Mouse (Mus musculus) neural tube, embryonic 14.5 days (tissue): ENCODE data around the gene Aldh18a1. TPM values are rescaled to one million over a fixed set of nuclear protein-coding genes. Genes with fewer than 3 reads are reported as not detected.

ENCODE experiments used
- ATAC-seq: fragments of 200-750 bp; cut with Nextera tagmentation; 2 replicates; pipeline ENCODE4 v1.8.0; 2017; ENCODE audit warnings: low read depth, mild to moderate bottlenecking, moderate TSS enrichment, moderate library complexity
- H3K27ac ChIP-seq: fragments of 300-500 bp; sonication (generic); 2 replicates; pipeline ENCODE4 v1.5.1; 2014; ENCODE audit warnings: low read depth, mild to moderate bottlenecking, control low read depth, low read length, moderate library complexity, mixed read lengths
- H3K27me3 ChIP-seq: fragments of 300-500 bp; sonication (generic); 2 replicates; pipeline ENCODE4 v1.6.1; 2014; ENCODE audit warnings: low read length; ENCODE audit not compliant: control insufficient read depth, insufficient read depth
- H3K36me3 ChIP-seq: fragments of 300-500 bp; sonication (generic); 2 replicates; pipeline ENCODE4 v1.6.1; 2014; ENCODE audit warnings: low read length, mixed read lengths; ENCODE audit not compliant: control insufficient read depth, insufficient read depth
- H3K4me1 ChIP-seq: fragments of 300-500 bp; sonication (generic); 2 replicates; pipeline ENCODE4 v1.6.1; 2014; ENCODE audit warnings: low read length; ENCODE audit not compliant: control insufficient read depth, insufficient read depth
- H3K4me2 ChIP-seq: fragments of 300-500 bp; sonication (generic); 2 replicates; pipeline ENCODE4 v1.6.1; 2014; ENCODE audit warnings: mild to moderate bottlenecking, low read depth, low read length, control low read depth
- H3K4me3 ChIP-seq: fragments of 300-500 bp; sonication (generic); 2 replicates; pipeline ENCODE4 v1.5.1; 2014; ENCODE audit warnings: low read depth, low read length, control low read depth, mixed read lengths
- H3K9ac ChIP-seq: fragments of 300-500 bp; sonication (generic); replicated peaks from 2 replicates; pipeline ENCODE4 v1.6.1; 2014; ENCODE audit warnings: low read depth, mild to moderate bottlenecking, control low read depth, low read length, mixed read lengths
- H3K9me3 ChIP-seq: fragments of 300-500 bp; sonication (generic); 2 replicates; pipeline ENCODE4 v1.6.1; 2016; ENCODE audit warnings: low read length; ENCODE audit not compliant: control insufficient read depth
- WGBS: fragments of 180-500 bp; shearing (Covaris S2); extraction: QIAGEN DNeasy Blood & Tissue Kit; methylation state at CpG from one replicate; pipeline ENCODE4 v1.1.7; 2014; 5-methylcytosine and 5-hydroxymethylcytosine counted together
- polyA plus RNA-seq: library from polyadenylated mRNA; unstranded; fragments of >200 nt; fragmentation: Nextera tagmentation; extraction: Ambion mirVana; gene quantifications from 2 replicates; pipeline ENCODE4 v1.2.1, GENCODE M21; 2014

The Aldh18a1 gene
- polyA plus RNA-seq, 1 experiment from 2014 or later: 42.3 TPM

- peak overlapping the region; percentile 78 for H3K4me2 ChIP-seq
- peaks cover 24% of the 10 kb centered on the region for H3K4me1 ChIP-seq
- no peaks in the 10 kb centered on the region for H3K36me3 ChIP-seq
- peak overlapping the region; percentile 63 for H3K4me3 ChIP-seq
- 49% methylated on average over 8 of the region's 8 CpGs for WGBS
- peak overlapping the region; percentile 83; the same call in 1 of the 2 replicates for H3K9ac ChIP-seq
- H3K27me3 ChIP-seq: no peaks in the 10 kb centered on the region
- no peaks in the 10 kb centered on the region for H3K9me3 ChIP-seq
- peak overlapping the region; percentile 34; the same call in 1 of the 2 replicates for H3K27ac ChIP-seq
- no peak for ATAC-seq
Observed at GRCm38 (mm10) chr19:40511100-40511439, 77.2 kb downstream of the Aldh18a1 start.

GRCm38 (mm10) chr19:40510387-40511099 is 77.7 kb downstream of the Aldh18a1 start:
- no peak for ATAC-seq
- Histone ChIP-seq H3K4me1 (peaks cover 24% of the 10 kb centered on the region), H3K4me3 (peak overlapping the region; percentile 63), H3K4me2 (peak overlapping the region; percentile 78), H3K27ac (peak overlapping the region; percentile 34; the same call in 1 of the 2 replicates), H3K9me3 (no peaks in the 10 kb centered on the region), H3K36me3 (no peaks in the 10 kb centered on the region), H3K27me3 (no peaks in the 10 kb centered on the region), H3K9ac (peak overlapping the region; percentile 25; the same call in 1 of the 2 replicates)
- WGBS: 67% methylated on average over 13 of the region's 13 CpGs

- no peak overlapping the region for H3K4me3 ChIP-seq
- H3K27ac ChIP-seq: 0 out of 2 replicates have a peak overlapping the region, but pooled peaks have one; percentile 10
- no peak overlapping the region for H3K4me2 ChIP-seq
- H3K9ac ChIP-seq: no peak overlapping the region
- H3K27me3 ChIP-seq: no peaks in the 10 kb centered on the region
- ATAC-seq: no peak
- H3K4me1 ChIP-seq: peaks cover 24% of the 10 kb centered on the region
- no peaks in the 10 kb centered on the region for H3K36me3 ChIP-seq
- H3K9me3 ChIP-seq: no peaks in the 10 kb centered on the region
- WGBS: 68% methylated on average over 2 of the region's 2 CpGs
Observed at GRCm38 (mm10) chr19:40509274-40509673, 79.0 kb downstream of the Aldh18a1 start.

- peaks cover 24% of the 10 kb centered on the region for H3K4me1 ChIP-seq
- H3K9me3 ChIP-seq: no peaks in the 10 kb centered on the region
- H3K36me3 ChIP-seq: no peaks in the 10 kb centered on the region
- WGBS: 65% methylated on average over 2 of the region's 2 CpGs
- no peak overlapping the region for H3K4me3 ChIP-seq
- no peak overlapping the region for H3K4me2 ChIP-seq
- H3K27me3 ChIP-seq: no peaks in the 10 kb centered on the region
- 0 out of 2 replicates have a peak overlapping the region, but pooled peaks have one; percentile 10 for H3K27ac ChIP-seq
- ATAC-seq: no peak
- no peak overlapping the region for H3K9ac ChIP-seq
Observed at GRCm38 (mm10) chr19:40508851-40509250, 79.4 kb downstream of the Aldh18a1 start.

- H3K4me3 ChIP-seq: no peak overlapping the region
- peaks cover 22% of the 10 kb centered on the region for H3K4me1 ChIP-seq
- no peaks in the 10 kb centered on the region for H3K27me3 ChIP-seq
- H3K9ac ChIP-seq: no peak overlapping the region
- H3K36me3 ChIP-seq: no peaks in the 10 kb centered on the region
- 83% methylated on average over 3 of the region's 3 CpGs for WGBS
- no peaks in the 10 kb centered on the region for H3K9me3 ChIP-seq
- no peak for ATAC-seq
- no peak overlapping the region for H3K4me2 ChIP-seq
- no peak overlapping the region for H3K27ac ChIP-seq
Observed at GRCm38 (mm10) chr19:40506965-40507364, 81.3 kb downstream of the Aldh18a1 start.

GRCm38 (mm10) chr19:40504336-40504735 is 83.9 kb downstream of the Aldh18a1 start:
- no peak for ATAC-seq
- WGBS: 90% methylated on average over 7 of the region's 7 CpGs
- Histone ChIP-seq H3K4me1 (no peaks in the 10 kb centered on the region), H3K9ac (no peak overlapping the region), H3K9me3 (no peaks in the 10 kb centered on the region), H3K36me3 (no peaks in the 10 kb centered on the region), H3K4me3 (no peak overlapping the region), H3K27ac (no peak overlapping the region), H3K4me2 (no peak overlapping the region), H3K27me3 (no peaks in the 10 kb centered on the region)

Other genes with a start within 250 kb of the Aldh18a1 start
- 117 and 133 TPM in 2 replicates for gene Sorbs1, start 74.7 kb downstream of the Aldh18a1 start, polyA plus RNA-seq
- gene Tctn3, start 23.8 kb upstream of the Aldh18a1 start, polyA plus RNA-seq: 15.3 and 16.1 TPM in 2 replicates
- 7.2 and 9.3 TPM in 2 replicates for gene Entpd1, start 23.9 kb upstream of the Aldh18a1 start, polyA plus RNA-seq
- 0.05 and 0.30 TPM in 2 replicates for gene Cc2d2b, start 160.3 kb upstream of the Aldh18a1 start, polyA plus RNA-seq
- 11.6 and 15.1 TPM in 2 replicates for gene Ccnj, start 242.8 kb upstream of the Aldh18a1 start, polyA plus RNA-seq